Mouse (Mus musculus) heart, embryonic 11.5 days (tissue): ENCODE measurements around the gene Plekha1. TPM values are rescaled to one million over a fixed set of nuclear protein-coding genes. Genes with fewer than 3 reads are reported as not detected.

ENCODE experiments used
- ATAC-seq: fragments of 200-750 bp; cut with Nextera tagmentation; replicated peaks from 2 replicates; pipeline ENCODE4 v1.8.0; 2017; ENCODE audit warnings: moderate library complexity; ENCODE audit not compliant: insufficient number of reproducible peaks, low FRiP score, low TSS enrichment
- H3K27ac ChIP-seq: fragments of 300-500 bp; sonication (generic); 2 replicates; pipeline ENCODE4 v1.5.1; 2014; ENCODE audit warnings: mild to moderate bottlenecking, low read depth, low read length
- H3K27me3 ChIP-seq: fragments of 300-500 bp; sonication (generic); 2 replicates; pipeline ENCODE4 v1.6.1; 2014; ENCODE audit warnings: mild to moderate bottlenecking, low read length, mixed read lengths; ENCODE audit not compliant: control insufficient read depth, insufficient read depth
- H3K36me3 ChIP-seq: fragments of 300-500 bp; sonication (generic); 2 replicates; pipeline ENCODE4 v1.6.1; 2014; ENCODE audit warnings: mild to moderate bottlenecking, low read length, moderate library complexity, mixed read lengths; ENCODE audit not compliant: control insufficient read depth, insufficient read depth
- H3K4me1 ChIP-seq: fragments of 300-500 bp; sonication (generic); 2 replicates; pipeline ENCODE4 v1.6.1; 2014; ENCODE audit warnings: low read length; ENCODE audit not compliant: control insufficient read depth, insufficient read depth
- H3K4me2 ChIP-seq: fragments of 300-500 bp; sonication (generic); 2 replicates; pipeline ENCODE4 v1.6.1; 2014; ENCODE audit warnings: mild to moderate bottlenecking, moderate library complexity
- H3K4me3 ChIP-seq: fragments of 300-500 bp; sonication (generic); 2 replicates; pipeline ENCODE4 v1.5.1; 2014; ENCODE audit warnings: low read depth, low read length
- H3K9ac ChIP-seq: fragments of 300-500 bp; sonication (generic); 2 replicates; pipeline ENCODE4 v1.6.1; 2014; ENCODE audit warnings: mild to moderate bottlenecking, low read depth, low read length, moderate library complexity
- H3K9me3 ChIP-seq: fragments of 300-500 bp; sonication (generic); replicated peaks from 2 replicates; pipeline ENCODE4 v1.6.1; 2016; ENCODE audit warnings: low read length; ENCODE audit not compliant: control insufficient read depth
- WGBS: fragments of 180-500 bp; shearing (Covaris S2); extraction: QIAGEN DNeasy Blood & Tissue Kit; methylation state at CpG from one replicate; pipeline ENCODE4 v1.1.7; 2014; ENCODE audit not compliant: insufficient replicate concordance; 5-methylcytosine and 5-hydroxymethylcytosine counted together
- polyA plus RNA-seq: library from polyadenylated mRNA; unstranded; fragments of >200 nt; fragmentation: Nextera tagmentation; extraction: Ambion mirVana; gene quantifications from 2 replicates; pipeline ENCODE4 v1.2.1, GENCODE M21; 2014

Plekha1 gene
- 41.4 and 51.7 TPM in 2 replicates for polyA plus RNA-seq

GRCm38 (mm10) chr7:130865613-130866591, at the start of gene Plekha1:
Gene Plekha1 (plus strand): TSS chr7:130865756.
- peak; percentile 94 for ATAC-seq
- H3K4me3 ChIP-seq = peak within 1 kb of the TSS; percentile 94
- no peaks in the 10 kb centered on the region for H3K27me3 ChIP-seq
- H3K4me2 ChIP-seq = peak within 1 kb of the TSS; percentile 65
- peaks cover 6% of the 10 kb centered on the region; the same call in 1 of the 2 replicates for H3K4me1 ChIP-seq
- H3K9me3 ChIP-seq = no peaks in the 10 kb centered on the region
- H3K9ac ChIP-seq = peak within 1 kb of the TSS; percentile 89
- H3K36me3 ChIP-seq = no peaks in the 10 kb centered on the region
- under 1% methylated on average over 102 of the region's 114 CpGs for WGBS
- H3K27ac ChIP-seq = peak within 1 kb of the TSS; percentile 79

GRCm38 (mm10) chr7:130816243-130816642, 49.3 kb upstream of the Plekha1 start:
- ATAC-seq = no peak
- H3K4me3 ChIP-seq = no peak overlapping the region
- WGBS = 71% methylated on average over 7 of the region's 7 CpGs
- no peak overlapping the region for H3K4me2 ChIP-seq
- peaks cover 6% of the 10 kb centered on the region; the same call in 1 of the 2 replicates for H3K4me1 ChIP-seq
- no peaks in the 10 kb centered on the region for H3K36me3 ChIP-seq
- H3K9me3 ChIP-seq = no peaks in the 10 kb centered on the region
- H3K27me3 ChIP-seq = peaks cover 2% of the 10 kb centered on the region; the same call in 1 of the 2 replicates
- no peak overlapping the region for H3K9ac ChIP-seq
- no peak overlapping the region for H3K27ac ChIP-seq

- no peaks in the 10 kb centered on the region for H3K9me3 ChIP-seq
- H3K4me2 ChIP-seq = no peak overlapping the region
- WGBS = 42% methylated on average over 5 of the region's 5 CpGs
- H3K36me3 ChIP-seq = no peaks in the 10 kb centered on the region
- H3K27ac ChIP-seq = no peak overlapping the region
- peaks cover 6% of the 10 kb centered on the region; the same call in 1 of the 2 replicates for H3K4me1 ChIP-seq
- no peak overlapping the region for H3K4me3 ChIP-seq
- H3K9ac ChIP-seq = no peak overlapping the region
- H3K27me3 ChIP-seq = peaks cover 16% of the 10 kb centered on the region
- ATAC-seq = no peak
Measured at GRCm38 (mm10) chr7:130818813-130819212, 46.7 kb upstream of the Plekha1 start.

- WGBS = 55% methylated on average over 10 of the region's 10 CpGs
- Histone ChIP-seq H3K4me1 (peaks cover 10% of the 10 kb centered on the region; the same call in 1 of the 2 replicates), H3K4me3 (no peak overlapping the region), H3K9ac (no peak overlapping the region), H3K36me3 (no peaks in the 10 kb centered on the region), H3K27ac (no peak overlapping the region), H3K9me3 (no peaks in the 10 kb centered on the region), H3K4me2 (no peak overlapping the region), H3K27me3 (peaks cover 17% of the 10 kb centered on the region)
- ATAC-seq = no peak
Measured at GRCm38 (mm10) chr7:130819624-130820023, 45.9 kb upstream of the Plekha1 start.

- H3K4me3 ChIP-seq = no peak overlapping the region
- no peaks in the 10 kb centered on the region for H3K9me3 ChIP-seq
- H3K27me3 ChIP-seq = peaks cover 18% of the 10 kb centered on the region
- H3K4me2 ChIP-seq = peak overlapping the region; percentile 38
- no peak overlapping the region for H3K9ac ChIP-seq
- H3K27ac ChIP-seq = no peak overlapping the region
- ATAC-seq = no peak
- no peaks in the 10 kb centered on the region for H3K36me3 ChIP-seq
- WGBS = 29% methylated on average over 9 of the region's 9 CpGs
- H3K4me1 ChIP-seq = peaks cover 8% of the 10 kb centered on the region; the same call in 1 of the 2 replicates
Measured at GRCm38 (mm10) chr7:130823992-130824391, 41.6 kb upstream of the Plekha1 start.

- H3K4me3 ChIP-seq = no peak overlapping the region
- H3K9me3 ChIP-seq = no peaks in the 10 kb centered on the region
- 47% methylated on average over 3 of the region's 3 CpGs for WGBS
- H3K36me3 ChIP-seq = no peaks in the 10 kb centered on the region
- no peak overlapping the region for H3K9ac ChIP-seq
- ATAC-seq = no peak
- peaks cover 15% of the 10 kb centered on the region for H3K27me3 ChIP-seq
- H3K27ac ChIP-seq = no peak overlapping the region
- peaks cover 3% of the 10 kb centered on the region; the same call in 1 of the 2 replicates for H3K4me1 ChIP-seq
- no peak overlapping the region for H3K4me2 ChIP-seq
Measured at GRCm38 (mm10) chr7:130826343-130826742, 39.2 kb upstream of the Plekha1 start.

GRCm38 (mm10) chr7:130827431-130827830, 38.1 kb upstream of the Plekha1 start:
- Histone ChIP-seq H3K4me3 (no peak overlapping the region), H3K4me2 (no peak overlapping the region), H3K4me1 (peaks cover 3% of the 10 kb centered on the region; the same call in 1 of the 2 replicates), H3K27me3 (peaks cover 8% of the 10 kb centered on the region), H3K9me3 (no peaks in the 10 kb centered on the region), H3K36me3 (no peaks in the 10 kb centered on the region), H3K9ac (no peak overlapping the region), H3K27ac (no peak overlapping the region)
- no peak for ATAC-seq
- 33% methylated on average over 3 of the region's 3 CpGs for WGBS

GRCm38 (mm10) chr7:130827844-130828403, 37.6 kb upstream of the Plekha1 start:
- Histone ChIP-seq H3K4me3 (no peak overlapping the region), H3K4me1 (peaks cover 3% of the 10 kb centered on the region; the same call in 1 of the 2 replicates), H3K9me3 (no peaks in the 10 kb centered on the region), H3K27me3 (peaks cover 4% of the 10 kb centered on the region), H3K36me3 (no peaks in the 10 kb centered on the region), H3K27ac (no peak overlapping the region), H3K4me2 (no peak overlapping the region), H3K9ac (no peak overlapping the region)
- 82% methylated on average over 9 of the region's 9 CpGs for whole genome bisulfite sequencing
- ATAC-seq = no peak
